Mouse (Mus musculus): Measurements from ENCODE around the gene Krtap29-1. TPM values are rescaled to one million over a fixed set of nuclear protein-coding genes. Genes with fewer than 3 reads are reported as not detected.

Gene Krtap29-1
- polyA plus RNA-seq, 1 experiment from 2014 or later, result not detected

Other genes starting within 250 kb of the Krtap29-1 start
- not detected in 2 replicates for gene Gm14180, start 244.8 kb downstream of the Krtap29-1 start, polyA plus RNA-seq (2016; fragmentation: Nextera tagmentation; extraction: Ambion mirVana)
- gene Gm11595, start 206.1 kb downstream of the Krtap29-1 start, polyA plus RNA-seq (2016; fragmentation: Nextera tagmentation; extraction: Ambion mirVana), result not detected in 2 replicates
- gene Krtap4-8, start 198.3 kb downstream of the Krtap29-1 start, polyA plus RNA-seq (2016; fragmentation: Nextera tagmentation; extraction: Ambion mirVana), result not detected in 2 replicates
- not detected in 2 replicates for gene Krtap4-9, start 193.9 kb downstream of the Krtap29-1 start, polyA plus RNA-seq (2016; fragmentation: Nextera tagmentation; extraction: Ambion mirVana)
- gene Gm11596, start 185.6 kb downstream of the Krtap29-1 start, polyA plus RNA-seq (2016; fragmentation: Nextera tagmentation; extraction: Ambion mirVana), result not detected in 2 replicates
- gene Gm11569, start 180.1 kb downstream of the Krtap29-1 start, polyA plus RNA-seq (2016; fragmentation: Nextera tagmentation; extraction: Ambion mirVana), result not detected in 2 replicates
- gene Gm11554, start 174.6 kb downstream of the Krtap29-1 start, polyA plus RNA-seq (2016; fragmentation: Nextera tagmentation; extraction: Ambion mirVana), result not detected in 2 replicates
- gene Krtap4-13, start 169.2 kb downstream of the Krtap29-1 start, polyA plus RNA-seq (2016; fragmentation: Nextera tagmentation; extraction: Ambion mirVana), result not detected in 2 replicates
- not detected in 2 replicates for gene Gm11564, start 163.4 kb downstream of the Krtap29-1 start, polyA plus RNA-seq (2016; fragmentation: Nextera tagmentation; extraction: Ambion mirVana)
- gene 2300003K06Rik, start 141.0 kb downstream of the Krtap29-1 start, polyA plus RNA-seq (2016; fragmentation: Nextera tagmentation; extraction: Ambion mirVana), result not detected in 2 replicates
- gene Krtap4-16, start 127.4 kb downstream of the Krtap29-1 start, polyA plus RNA-seq (2016; fragmentation: Nextera tagmentation; extraction: Ambion mirVana), result not detected in 2 replicates
- gene Gm11568, start 121.1 kb downstream of the Krtap29-1 start, polyA plus RNA-seq (2016; fragmentation: Nextera tagmentation; extraction: Ambion mirVana), result not detected in 2 replicates
- gene Gm11559, start 114.6 kb downstream of the Krtap29-1 start, polyA plus RNA-seq (2016; fragmentation: Nextera tagmentation; extraction: Ambion mirVana), result not detected in 2 replicates
- not detected in 2 replicates for gene Krtap9-1, start 105.7 kb downstream of the Krtap29-1 start, polyA plus RNA-seq (2016; fragmentation: Nextera tagmentation; extraction: Ambion mirVana)
- not detected in 2 replicates for gene Gm11567, start 99.9 kb downstream of the Krtap29-1 start, polyA plus RNA-seq (2016; fragmentation: Nextera tagmentation; extraction: Ambion mirVana)
- not detected in 2 replicates for gene Krtap31-1, start 71.1 kb downstream of the Krtap29-1 start, polyA plus RNA-seq (2016; fragmentation: Nextera tagmentation; extraction: Ambion mirVana)
- gene Gm11565, start 64.3 kb downstream of the Krtap29-1 start, polyA plus RNA-seq (2016; fragmentation: Nextera tagmentation; extraction: Ambion mirVana), result not detected in 2 replicates
- not detected in 2 replicates for gene Krtap31-2, start 42.8 kb downstream of the Krtap29-1 start, polyA plus RNA-seq (2016; fragmentation: Nextera tagmentation; extraction: Ambion mirVana)
- gene Krtap9-5, start 30.6 kb downstream of the Krtap29-1 start, polyA plus RNA-seq (2016; fragmentation: Nextera tagmentation; extraction: Ambion mirVana), result not detected in 2 replicates
- not detected in 2 replicates for gene Krtap16-1, start 7.5 kb upstream of the Krtap29-1 start, polyA plus RNA-seq (2016; fragmentation: Nextera tagmentation; extraction: Ambion mirVana)
- gene Krtap17-1, start 14.9 kb upstream of the Krtap29-1 start, polyA plus RNA-seq (2016; fragmentation: Nextera tagmentation; extraction: Ambion mirVana), result not detected in 2 replicates
- gene Krt33a, start 37.2 kb upstream of the Krtap29-1 start, polyA plus RNA-seq (2016; fragmentation: Nextera tagmentation; extraction: Ambion mirVana), result not detected in 2 replicates
- gene Krt33b, start 50.8 kb upstream of the Krtap29-1 start, polyA plus RNA-seq (2016; fragmentation: Nextera tagmentation; extraction: Ambion mirVana), result not detected in 2 replicates
- gene Krt34, start 62.5 kb upstream of the Krtap29-1 start, polyA plus RNA-seq (2016; fragmentation: Nextera tagmentation; extraction: Ambion mirVana), result not detected in 2 replicates
- not detected in 2 replicates for gene Krt31, start 71.5 kb upstream of the Krtap29-1 start, polyA plus RNA-seq (2016; fragmentation: Nextera tagmentation; extraction: Ambion mirVana)
- not detected in 2 replicates for gene Krt32, start 109.2 kb upstream of the Krtap29-1 start, polyA plus RNA-seq (2016; fragmentation: Nextera tagmentation; extraction: Ambion mirVana)
- gene Krt35, start 117.2 kb upstream of the Krtap29-1 start, polyA plus RNA-seq (2016; fragmentation: Nextera tagmentation; extraction: Ambion mirVana), result not detected in 2 replicates
- gene Krt36, start 126.6 kb upstream of the Krtap29-1 start, polyA plus RNA-seq (2016; fragmentation: Nextera tagmentation; extraction: Ambion mirVana), result not detected in 2 replicates
- gene Krt13, start 142.5 kb upstream of the Krtap29-1 start, polyA plus RNA-seq (2016; fragmentation: Nextera tagmentation; extraction: Ambion mirVana), result not detected in 2 replicates
- gene Krt15, start 156.9 kb upstream of the Krtap29-1 start, polyA plus RNA-seq (2016; fragmentation: Nextera tagmentation; extraction: Ambion mirVana), result 0.28 and 0.36 TPM in 2 replicates
- 4.0 and 6.7 TPM in 2 replicates for gene Krt19, start 169.6 kb upstream of the Krtap29-1 start, polyA plus RNA-seq (2016; fragmentation: Nextera tagmentation; extraction: Ambion mirVana)
- gene Krt9, start 214.2 kb upstream of the Krtap29-1 start, polyA plus RNA-seq (2016; fragmentation: Nextera tagmentation; extraction: Ambion mirVana), result not detected in 2 replicates
- gene Krt14, start 228.5 kb upstream of the Krtap29-1 start, polyA plus RNA-seq (2016; fragmentation: Nextera tagmentation; extraction: Ambion mirVana), result 1.1 and 1.7 TPM in 2 replicates

Measured in liver, embryonic 12.5 days (tissue).